Mouse (Mus musculus): ENCODE results near the gene Got1. TPM values are rescaled to one million over a fixed set of nuclear protein-coding genes. Genes with fewer than 3 reads are reported as not detected.

The Got1 gene
- polyA plus RNA-seq, 1 experiment = 0.20 TPM

- H3K36me3 ChIP-seq (ENCODE audit: control insufficient read depth) = no peaks in the 10 kb centered on the region
- H3K9me3 ChIP-seq (ENCODE audit: control insufficient read depth, low read length) = no peaks in the 10 kb centered on the region
- peaks cover 10% of the 10 kb centered on the region for H3K27me3 ChIP-seq (ENCODE audit: control insufficient read depth)
- no peak for TF ChIP-seq TAL1 (IDR thresholded peaks at IDR 0.05; ENCODE audit: low read length)
- H3K4me1 ChIP-seq (ENCODE audit: control insufficient read depth) = no peaks in the 10 kb centered on the region
- H3K4me3 ChIP-seq (replicated peaks) = no peak overlapping the region
Observed at GRCm38 (mm10) chr19:43550706-43551492, 26.5 kb upstream of the Got1 start.

GRCm38 (mm10) chr19:43548060-43548459 lies 23.7 kb upstream of the Got1 start:
- TF ChIP-seq GATA1 (IDR thresholded peaks at IDR 0.05; ENCODE audit: low read length) (no peak), TAL1 (IDR thresholded peaks at IDR 0.05; ENCODE audit: low read length) (no peak)
- no peaks in the 10 kb centered on the region for H3K9me3 ChIP-seq (ENCODE audit: control insufficient read depth, low read length)
- no peak overlapping the region for H3K4me3 ChIP-seq (replicated peaks)
- no peaks in the 10 kb centered on the region for H3K4me1 ChIP-seq (ENCODE audit: control insufficient read depth)
- H3K36me3 ChIP-seq (ENCODE audit: control insufficient read depth) = no peaks in the 10 kb centered on the region
- peaks cover 13% of the 10 kb centered on the region for H3K27me3 ChIP-seq (ENCODE audit: control insufficient read depth)

GRCm38 (mm10) chr19:43546337-43547117 lies 22.1 kb upstream of the Got1 start:
- H3K27me3 ChIP-seq (ENCODE audit: control insufficient read depth) = peaks cover 12% of the 10 kb centered on the region

GRCm38 (mm10) chr19:43535372-43535771 lies 11.0 kb upstream of the Got1 start:
- Histone ChIP-seq H3K4me3 (replicated peaks) (no peak overlapping the region), H3K4me1 (ENCODE audit: control insufficient read depth) (peaks cover 1% of the 10 kb centered on the region), H3K9me3 (ENCODE audit: control insufficient read depth, low read length) (no peaks in the 10 kb centered on the region), H3K27me3 (ENCODE audit: control insufficient read depth) (no peaks in the 10 kb centered on the region), H3K36me3 (ENCODE audit: control insufficient read depth) (no peaks in the 10 kb centered on the region)
- TF ChIP-seq GATA1 (IDR thresholded peaks at IDR 0.05; ENCODE audit: low read length) (no peak), TAL1 (IDR thresholded peaks at IDR 0.05; ENCODE audit: low read length) (no peak)

More at GRCm38 (mm10) chr19:43546337-43547117, 22.1 kb upstream of the Got1 start:
- H3K4me3 ChIP-seq (replicated peaks) = no peak overlapping the region
- H3K36me3 ChIP-seq (ENCODE audit: control insufficient read depth) = no peaks in the 10 kb centered on the region
- no peak for TF ChIP-seq GATA1 (IDR thresholded peaks at IDR 0.05; ENCODE audit: low read length)
- TF ChIP-seq TAL1 (IDR thresholded peaks at IDR 0.05; ENCODE audit: low read length) = no peak
- H3K4me1 ChIP-seq (ENCODE audit: control insufficient read depth) = no peaks in the 10 kb centered on the region
- no peaks in the 10 kb centered on the region for H3K9me3 ChIP-seq (ENCODE audit: control insufficient read depth, low read length)

GRCm38 (mm10) chr19:43530921-43531320 lies 6.5 kb upstream of the Got1 start:
- Histone ChIP-seq H3K4me3 (replicated peaks) (no peak overlapping the region), H3K36me3 (ENCODE audit: control insufficient read depth) (no peaks in the 10 kb centered on the region), H3K27me3 (ENCODE audit: control insufficient read depth) (no peaks in the 10 kb centered on the region), H3K4me1 (ENCODE audit: control insufficient read depth) (peaks cover 5% of the 10 kb centered on the region), H3K9me3 (ENCODE audit: control insufficient read depth, low read length) (no peaks in the 10 kb centered on the region)
- no peak for TF ChIP-seq GATA1 (IDR thresholded peaks at IDR 0.05; ENCODE audit: low read length)
- no peak for TF ChIP-seq TAL1 (IDR thresholded peaks at IDR 0.05; ENCODE audit: low read length)

GRCm38 (mm10) chr19:43530197-43530770 lies 5.9 kb upstream of the Got1 start:
- TF ChIP-seq GATA1 (IDR thresholded peaks at IDR 0.05; ENCODE audit: low read length) (no peak), TAL1 (IDR thresholded peaks at IDR 0.05; ENCODE audit: low read length) (no peak)
- Histone ChIP-seq H3K4me1 (ENCODE audit: control insufficient read depth) (peaks cover 9% of the 10 kb centered on the region), H3K27me3 (ENCODE audit: control insufficient read depth) (no peaks in the 10 kb centered on the region), H3K9me3 (ENCODE audit: control insufficient read depth, low read length) (no peaks in the 10 kb centered on the region), H3K4me3 (replicated peaks) (peak overlapping the region; percentile 12), H3K36me3 (ENCODE audit: control insufficient read depth) (no peaks in the 10 kb centered on the region)

GRCm38 (mm10) chr19:43528056-43528587 lies 3.7 kb upstream of the Got1 start:
- Histone ChIP-seq H3K9me3 (ENCODE audit: control insufficient read depth, low read length) (no peaks in the 10 kb centered on the region), H3K4me3 (replicated peaks) (no peak overlapping the region), H3K36me3 (ENCODE audit: control insufficient read depth) (no peaks in the 10 kb centered on the region), H3K27me3 (ENCODE audit: control insufficient read depth) (no peaks in the 10 kb centered on the region), H3K4me1 (ENCODE audit: control insufficient read depth) (peaks cover 26% of the 10 kb centered on the region)
- TF ChIP-seq GATA1 (IDR thresholded peaks at IDR 0.05; ENCODE audit: low read length) = no peak

GRCm38 (mm10) chr19:43527131-43527530 lies 2.7 kb upstream of the Got1 start:
- Histone ChIP-seq H3K9me3 (ENCODE audit: control insufficient read depth, low read length) (no peaks in the 10 kb centered on the region), H3K36me3 (ENCODE audit: control insufficient read depth) (no peaks in the 10 kb centered on the region), H3K4me3 (replicated peaks) (no peak overlapping the region), H3K27me3 (ENCODE audit: control insufficient read depth) (no peaks in the 10 kb centered on the region), H3K4me1 (ENCODE audit: control insufficient read depth) (peaks cover 32% of the 10 kb centered on the region)
- TF ChIP-seq TAL1 (IDR thresholded peaks at IDR 0.05; ENCODE audit: low read length) (no peak), GATA1 (IDR thresholded peaks at IDR 0.05; ENCODE audit: low read length) (no peak)

- Histone ChIP-seq H3K4me1 (ENCODE audit: control insufficient read depth) (peaks cover 39% of the 10 kb centered on the region), H3K27me3 (ENCODE audit: control insufficient read depth) (no peaks in the 10 kb centered on the region), H3K36me3 (ENCODE audit: control insufficient read depth) (peaks cover 2% of the 10 kb centered on the region; the same call in 1 of the 2 replicates), H3K9me3 (ENCODE audit: control insufficient read depth, low read length) (no peaks in the 10 kb centered on the region), H3K4me3 (replicated peaks) (no peak overlapping the region)
- TF ChIP-seq TAL1 (IDR thresholded peaks at IDR 0.05; ENCODE audit: low read length) = no peak
- TF ChIP-seq GATA1 (IDR thresholded peaks at IDR 0.05; ENCODE audit: low read length) = no peak
Observed at GRCm38 (mm10) chr19:43526025-43526424, 1.6 kb upstream of the Got1 start.
